Mouse (Mus musculus): ENCODE data around the gene Fam184a. TPM values are rescaled to one million over a fixed set of nuclear protein-coding genes. Genes with fewer than 3 reads are reported as not detected.
"Not testable (repeated sequence)": the region's sequence is repeated elsewhere in the genome, so short reads cannot be mapped to it uniquely, and the experiment has no call there.

The Fam184a gene
- total RNA-seq, 2 experiments from 2014 or later, result 0.28 to 0.31 TPM

DNA sequence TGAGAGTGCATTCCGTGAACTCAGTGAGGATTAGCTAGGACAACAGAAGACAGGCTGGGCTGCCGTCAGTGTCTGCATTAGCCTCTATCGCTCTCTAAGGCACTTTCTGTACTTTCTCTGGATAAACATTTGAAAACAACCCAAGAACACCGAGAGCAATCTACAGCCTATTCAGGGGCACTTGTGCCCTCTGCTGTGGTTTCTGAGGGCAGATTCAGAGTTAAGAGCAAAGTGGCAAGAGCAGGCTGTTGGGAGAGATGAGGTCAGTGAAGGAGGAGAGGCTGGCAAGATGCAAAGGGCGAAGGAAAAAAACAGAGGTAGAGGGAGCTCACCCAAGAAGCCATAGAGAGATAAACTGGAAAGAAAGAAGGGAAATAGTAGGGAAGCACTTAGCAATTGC, 67.7 kb downstream of the Fam184a start:
- Histone ChIP-seq H3K27ac (no peak overlapping the region), H3K4me3 (no peak overlapping the region)
- intact Hi-C loops (cut with DNase I), result no loop called here
- DNase-seq, result no peak
- no peak for TF ChIP-seq CTCF (IDR thresholded peaks at IDR 0.05)

DNA sequence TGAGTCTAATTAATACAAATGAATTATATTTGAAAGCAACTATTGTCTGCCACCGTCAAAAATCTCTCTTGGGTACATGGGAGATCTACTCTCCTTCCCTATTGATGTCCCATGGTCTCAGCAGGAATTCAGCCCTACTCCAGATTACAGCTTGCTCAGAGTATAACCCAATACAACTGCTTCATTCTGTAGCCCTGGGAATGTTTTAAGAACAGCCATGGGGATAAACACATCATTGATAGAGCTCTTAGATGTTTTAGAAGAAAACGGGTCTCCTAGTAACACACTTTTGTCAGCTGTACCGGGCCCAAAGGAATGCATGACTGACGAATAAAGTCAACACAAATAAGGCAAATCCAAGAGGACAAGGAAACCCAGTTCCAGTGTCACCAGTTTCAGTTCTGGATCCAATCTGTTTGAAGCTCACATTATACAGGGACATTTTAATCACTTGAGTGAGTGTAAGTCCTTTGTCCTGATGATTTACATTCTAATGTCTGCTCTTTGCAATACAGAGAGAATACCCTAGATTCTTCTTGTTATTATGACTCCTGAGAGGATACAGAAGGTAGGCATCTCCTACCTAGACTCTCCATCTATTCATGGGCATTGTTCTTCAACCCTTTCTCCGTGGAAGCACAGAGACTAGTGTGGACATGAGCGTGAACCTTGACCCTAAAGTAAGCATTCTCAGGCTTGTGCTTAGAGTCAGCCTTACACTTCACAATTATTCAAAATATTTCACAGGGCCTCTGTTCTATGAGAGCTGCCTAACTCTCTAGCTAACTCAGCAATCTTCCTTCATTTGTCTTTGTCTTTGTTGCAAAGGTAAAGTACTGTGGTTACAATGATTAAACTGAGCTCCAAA, 71.0 kb downstream of the Fam184a start:
- Histone ChIP-seq H3K27ac (no peak overlapping the region), H3K4me3 (no peak overlapping the region)
- DNase-seq, result no peak
- no peak for TF ChIP-seq CTCF (IDR thresholded peaks at IDR 0.05)
- intact Hi-C loops (cut with DNase I), result no loop called here

DNA sequence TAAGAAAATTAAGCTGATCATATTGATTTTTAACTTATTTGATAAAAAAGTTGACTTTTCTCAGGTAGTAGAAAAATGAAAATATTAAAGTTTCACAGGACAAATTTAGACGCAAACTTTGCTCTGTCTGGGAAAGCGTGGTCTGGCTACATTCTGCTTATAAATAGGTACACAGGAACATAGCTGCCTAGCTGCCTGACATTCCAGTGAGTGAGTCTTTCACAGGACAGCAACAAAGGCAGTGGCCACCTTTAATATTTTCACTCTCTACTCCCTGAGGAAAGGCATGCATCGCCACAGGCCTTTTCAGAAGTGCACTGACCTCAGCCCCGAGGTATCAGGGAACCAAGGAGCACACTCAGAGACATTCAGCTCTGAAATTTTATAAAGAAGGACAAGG, 89.1 kb downstream of the Fam184a start:
- no peak for TF ChIP-seq CTCF (IDR thresholded peaks at IDR 0.05)
- intact Hi-C loops (cut with DNase I), result no loop called here
- DNase-seq, result no peak
- no peak overlapping the region for H3K4me3 ChIP-seq
- H3K27ac ChIP-seq, result no peak overlapping the region

DNA sequence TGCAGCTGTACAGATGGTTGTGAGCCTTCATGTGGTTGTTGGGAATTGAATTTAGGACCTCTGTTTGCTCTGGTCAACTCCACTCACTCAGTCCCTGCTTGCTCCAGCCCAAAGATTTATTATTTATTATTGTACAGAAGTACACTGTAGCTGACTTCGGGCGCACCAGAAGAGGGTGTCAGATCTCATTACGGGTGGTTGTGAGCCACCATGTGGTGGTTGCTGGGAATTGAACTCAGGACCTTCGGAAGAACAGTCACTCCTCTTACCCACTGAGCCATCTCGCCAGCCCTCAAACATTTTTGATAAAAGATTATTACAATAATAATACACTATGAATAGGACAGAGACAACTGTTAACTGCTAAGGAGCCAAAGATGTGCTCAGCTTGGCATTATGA, 96.7 kb downstream of the Fam184a start:
- intact Hi-C loops (cut with DNase I); H3K4me3 ChIP-seq; DNase-seq; H3K27ac ChIP-seq: not testable (repeated sequence)
- TF ChIP-seq CTCF (IDR thresholded peaks at IDR 0.05), result peak; percentile 23; the same call in 1 of the 2 replicates

DNA sequence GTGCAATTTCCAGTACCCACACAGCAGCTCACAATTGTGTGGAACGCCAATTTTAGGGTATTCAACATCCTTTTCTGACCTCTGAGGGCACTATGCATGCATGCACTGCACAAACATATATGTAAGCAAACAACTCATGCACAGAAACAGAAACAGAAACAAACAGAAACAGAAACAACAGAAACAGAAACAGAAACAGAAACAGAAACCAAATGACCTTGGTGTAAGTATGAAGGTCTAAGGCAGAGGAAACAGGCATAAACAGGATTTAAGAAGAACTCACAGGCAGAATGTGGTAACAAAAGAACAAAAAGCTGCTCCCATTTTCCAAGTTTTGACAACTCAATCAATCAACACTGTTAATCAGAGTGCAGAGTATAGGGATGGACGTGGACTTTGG, 100.2 kb downstream of the Fam184a start:
- TF ChIP-seq CTCF (IDR thresholded peaks at IDR 0.05), result no peak
- no peak for DNase-seq
- Histone ChIP-seq H3K4me3 (no peak overlapping the region), H3K27ac (no peak overlapping the region)
- intact Hi-C loops (cut with DNase I), result no loop called here

DNA sequence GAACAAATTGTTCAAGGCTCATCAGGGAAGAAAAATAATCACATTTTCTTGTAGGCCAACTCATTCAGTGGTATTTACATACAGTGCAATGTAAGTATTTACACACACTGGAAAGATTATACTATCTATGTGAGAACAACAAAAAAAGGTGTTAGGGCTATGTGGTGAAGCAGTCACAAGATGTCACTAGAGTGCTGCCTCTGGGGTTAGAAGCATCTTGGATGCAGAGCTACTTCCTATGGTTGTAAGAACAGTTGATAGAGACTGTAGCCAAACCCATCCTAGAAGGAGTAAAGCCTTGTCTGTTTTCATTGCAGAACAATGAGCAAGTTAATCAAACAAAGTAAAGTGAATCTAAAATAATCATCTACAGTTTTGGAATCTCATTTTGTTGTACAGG, 109.4 kb downstream of the Fam184a start:
- peak; percentile 62 for TF ChIP-seq CTCF (IDR thresholded peaks at IDR 0.05)
- Histone ChIP-seq H3K27ac (no peak overlapping the region), H3K4me3 (no peak overlapping the region)
- intact Hi-C loops (cut with DNase I), result no loop called here
- DNase-seq, result no peak

DNA sequence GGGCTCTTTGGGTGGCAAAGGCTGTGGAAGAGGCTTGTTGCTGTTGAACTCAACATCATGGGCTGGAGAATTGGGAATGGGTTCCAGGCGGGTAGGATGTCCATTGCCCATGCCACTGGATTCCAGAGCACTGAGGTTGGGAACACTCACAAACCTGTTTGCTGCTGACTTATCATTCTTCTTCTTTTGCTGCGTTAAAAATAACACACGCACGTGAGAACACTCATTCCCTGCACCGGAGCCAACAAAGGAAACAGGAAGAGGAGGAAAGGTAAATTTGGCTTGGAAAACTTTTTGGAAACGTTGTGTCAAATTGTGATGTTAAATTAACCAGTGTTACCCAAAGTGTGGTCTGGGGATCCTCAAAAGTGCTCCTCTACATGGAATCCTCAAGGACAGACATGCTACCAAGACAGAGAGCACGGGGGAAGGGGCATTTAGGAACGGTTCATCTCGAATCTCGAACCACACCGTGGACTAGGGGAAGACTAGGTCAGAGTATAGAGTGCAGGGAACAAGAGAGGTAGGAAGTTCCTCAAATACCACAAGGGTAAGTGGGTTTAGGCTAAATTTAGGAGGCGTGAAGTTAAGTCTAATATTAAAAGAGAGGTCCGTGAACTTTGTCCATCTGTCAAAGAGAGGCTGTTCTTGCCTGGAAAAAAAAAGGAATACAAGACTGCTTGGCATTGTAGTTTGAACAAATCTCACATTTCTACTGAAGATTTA, 115.5 kb downstream of the Fam184a start:
- DNase-seq, result no peak
- no peak overlapping the region for H3K27ac ChIP-seq
- TF ChIP-seq CTCF (IDR thresholded peaks at IDR 0.05), result no peak
- intact Hi-C loops (cut with DNase I), result no loop called here
- no peak overlapping the region for H3K4me3 ChIP-seq

DNA sequence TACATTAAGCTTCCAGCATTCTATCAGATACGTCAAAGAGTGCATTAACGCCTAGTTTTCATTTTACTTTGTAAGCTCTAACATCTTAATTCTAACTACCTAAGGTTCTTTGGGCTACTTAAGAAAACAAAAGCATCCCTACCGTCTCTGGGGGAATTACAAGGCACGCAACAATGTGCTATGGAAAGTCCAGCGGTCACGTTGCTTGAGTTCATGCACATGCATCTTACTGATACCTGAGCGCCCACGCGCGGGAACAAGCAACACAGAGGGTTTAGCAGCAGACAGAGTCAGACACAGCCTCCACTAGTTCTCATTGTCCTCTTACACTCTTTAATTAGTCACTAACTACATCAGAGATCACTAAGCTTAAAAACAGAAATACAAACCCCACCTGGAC, 116.8 kb downstream of the Fam184a start:
- intact Hi-C loops (cut with DNase I), result no loop called here
- no peak for DNase-seq
- TF ChIP-seq CTCF (IDR thresholded peaks at IDR 0.05), result no peak
- H3K4me3 ChIP-seq, result no peak overlapping the region
- H3K27ac ChIP-seq, result no peak overlapping the region

DNA sequence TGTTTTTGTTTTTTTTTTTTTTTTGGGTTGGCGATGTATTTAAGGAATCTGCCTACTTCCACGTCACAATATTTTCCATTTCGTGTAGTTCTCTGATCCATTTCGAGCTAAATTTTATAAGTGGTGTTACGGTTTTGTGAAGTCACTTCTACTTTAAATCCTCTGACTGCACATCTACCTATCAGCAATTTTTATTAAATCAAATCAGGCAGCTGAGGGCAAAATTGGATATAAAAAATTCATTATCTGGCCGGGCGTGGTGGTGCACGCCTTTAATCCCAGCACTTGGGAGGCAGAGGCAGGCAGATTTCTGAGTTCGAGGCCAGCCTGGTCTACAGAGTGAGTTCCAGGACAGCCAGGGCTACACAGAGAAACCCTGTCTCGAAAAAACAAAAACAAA, 120.6 kb downstream of the Fam184a start, which contains the start of gene Mcm9:
TSS of gene Mcm9 (minus strand) at position 101 of the 400 bp plus-strand sequence.
- DNase-seq; intact Hi-C loops (cut with DNase I): not testable (repeated sequence)
- H3K4me3 ChIP-seq, result peak within 1 kb of the TSS; percentile 96
- H3K27ac ChIP-seq, result peak within 1 kb of the TSS; percentile 92

DNA sequence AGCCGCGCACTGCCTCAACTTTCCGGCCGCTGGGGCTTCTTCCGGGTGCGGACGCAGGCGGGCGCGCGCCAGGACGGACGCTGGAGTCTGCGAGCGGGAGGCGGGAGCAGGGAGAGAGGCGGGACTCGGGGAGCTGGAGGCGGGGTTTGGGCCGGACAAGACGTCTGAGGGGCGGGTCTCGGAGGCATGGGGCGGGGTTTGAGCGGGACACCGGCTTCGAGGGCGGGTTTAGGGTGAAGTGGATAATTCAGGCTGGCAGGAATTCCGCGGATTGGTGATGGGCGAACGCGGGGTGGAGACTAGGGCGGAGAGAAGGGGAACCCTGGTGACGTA, 121.0 kb downstream of the Fam184a start:
- intact Hi-C loops (cut with DNase I), result loop anchor here (2.0 kb wide), 1 partner anchor 33 kb away; the partner anchor contains the start of gene Asf1a
- no peak for TF ChIP-seq CTCF (IDR thresholded peaks at IDR 0.05)

DNA sequence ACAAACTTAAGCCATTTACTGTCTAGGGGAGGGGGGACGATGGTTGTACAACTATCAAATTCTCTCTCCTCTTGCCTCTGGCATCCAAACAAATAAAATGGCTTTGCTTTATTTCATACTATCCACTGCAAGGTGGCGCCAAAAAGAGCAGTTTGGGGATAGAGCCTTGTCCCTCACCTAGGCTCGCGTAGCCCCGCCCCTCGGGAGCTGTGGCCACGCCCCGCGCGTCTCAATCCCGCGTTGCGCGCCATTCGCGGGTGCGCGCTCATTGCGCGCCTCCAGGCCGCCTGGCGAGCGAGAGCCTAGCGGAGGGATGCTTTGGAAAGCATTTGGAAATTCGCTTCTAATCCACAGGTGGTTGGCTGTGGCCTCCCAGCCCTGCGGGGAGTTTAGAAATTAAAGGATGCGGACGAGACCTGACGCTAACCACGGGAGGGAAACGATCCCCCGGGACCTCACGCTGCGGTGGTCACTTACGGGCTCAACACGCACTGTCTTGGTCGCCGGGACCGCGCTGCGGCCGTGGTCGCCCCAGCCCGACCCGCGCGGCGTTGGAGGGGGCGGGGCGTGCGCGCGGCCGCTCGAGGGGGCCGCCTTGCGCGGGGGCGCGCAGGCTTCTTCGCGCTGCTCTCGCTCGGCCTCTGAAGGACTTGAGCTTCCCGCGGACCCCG, 121.5 kb downstream of the Fam184a start:
- Histone ChIP-seq H3K4me3 (peak overlapping the region; percentile 96), H3K27ac (peak overlapping the region; percentile 92)
- TF ChIP-seq CTCF (IDR thresholded peaks at IDR 0.05), result peak; percentile 45
- intact Hi-C loops (cut with DNase I), result loop anchor here (2.0 kb wide), 1 partner anchor 33 kb away; the partner anchor contains the start of gene Asf1a
- peak; percentile 91 for DNase-seq

More for the DNA sequence above, 121.0 kb downstream of the Fam184a start:
- Histone ChIP-seq H3K27ac (peak overlapping the region; percentile 92), H3K4me3 (peak overlapping the region; percentile 96)
- peak; percentile 98 for DNase-seq

DNA sequence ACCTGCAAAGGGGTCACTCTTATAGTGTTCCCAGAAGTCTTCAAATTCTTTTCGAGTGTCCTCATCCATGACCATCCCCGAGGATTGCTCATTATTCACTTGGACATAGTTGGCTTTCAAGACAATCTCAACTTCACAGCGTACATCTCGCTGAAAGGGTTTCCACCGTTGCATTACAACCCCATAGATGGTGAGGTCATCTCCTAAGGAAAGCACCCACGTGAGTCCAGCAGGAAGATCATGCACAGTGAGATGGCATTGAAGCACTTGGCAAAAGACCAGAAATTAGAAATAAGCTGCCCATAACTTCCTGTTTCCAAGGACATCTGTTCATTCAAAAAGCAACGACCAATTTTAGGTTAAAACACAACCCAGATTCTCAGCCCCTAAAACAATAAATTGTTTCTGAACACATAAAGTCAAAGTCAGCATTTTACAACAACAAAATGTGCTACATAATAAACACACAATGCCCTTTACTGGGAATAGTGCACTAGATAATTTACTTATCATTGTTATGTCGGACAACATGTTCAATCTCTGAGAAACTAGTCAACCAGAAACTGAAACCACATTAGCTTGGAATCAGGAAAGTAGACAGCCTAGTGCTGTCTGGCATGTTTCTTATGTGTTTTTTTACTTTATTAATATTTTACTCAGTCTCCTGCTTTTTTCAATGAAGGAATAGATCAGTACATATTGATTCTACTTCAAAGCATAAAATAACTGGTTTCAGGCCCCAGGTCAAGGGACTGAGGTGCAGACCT, 134.9 kb downstream of the Fam184a start:
- no peak for DNase-seq
- H3K27ac ChIP-seq, result no peak overlapping the region
- no peak for TF ChIP-seq CTCF (IDR thresholded peaks at IDR 0.05)
- intact Hi-C loops (cut with DNase I), result no loop called here
- H3K4me3 ChIP-seq, result no peak overlapping the region
